Mouse (Mus musculus) NIH3T3 (cell line): ENCODE data around the gene Shroom3.

Source experiments
- DNase-seq: peaks from one replicate; pipeline ENCODE4 v3.0.0-alpha.2; 2012; ENCODE audit warnings: low read depth

The Shroom3 gene

DNA sequence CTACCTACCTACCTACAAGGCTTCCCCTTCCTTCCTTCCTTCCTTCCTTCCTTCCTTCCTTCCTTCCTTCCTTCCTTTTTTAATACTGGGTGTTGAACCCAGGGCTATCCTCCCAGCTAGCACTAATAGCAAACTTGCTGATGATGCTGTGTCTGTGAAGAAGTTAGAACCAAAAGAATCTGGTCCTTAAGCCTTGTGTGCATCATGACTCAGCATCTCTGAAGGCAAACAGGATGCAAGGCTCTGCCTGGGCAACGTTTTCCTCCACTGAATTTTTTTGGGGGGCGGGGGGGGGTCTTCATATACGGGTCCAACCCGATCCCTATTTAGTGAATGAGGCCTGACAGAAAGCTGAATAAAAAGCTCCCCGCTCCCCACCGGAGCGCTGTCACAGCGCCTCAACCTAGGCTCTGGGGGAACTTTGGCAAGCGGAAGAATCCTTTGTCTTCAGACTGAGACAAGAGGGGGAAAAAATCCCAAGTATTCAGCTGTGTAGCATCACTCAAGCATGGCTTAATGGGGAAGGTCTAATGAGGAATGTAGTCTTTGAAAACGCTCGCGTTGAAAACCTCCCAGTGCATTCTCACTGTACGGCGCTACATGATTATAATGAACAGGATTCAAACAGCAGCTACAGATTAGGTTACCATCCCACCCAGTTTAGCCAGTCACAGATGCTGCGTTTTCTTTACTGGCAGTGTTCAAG, 15.0 kb downstream of the Shroom3 start:
- no peak for DNase-seq

DNA sequence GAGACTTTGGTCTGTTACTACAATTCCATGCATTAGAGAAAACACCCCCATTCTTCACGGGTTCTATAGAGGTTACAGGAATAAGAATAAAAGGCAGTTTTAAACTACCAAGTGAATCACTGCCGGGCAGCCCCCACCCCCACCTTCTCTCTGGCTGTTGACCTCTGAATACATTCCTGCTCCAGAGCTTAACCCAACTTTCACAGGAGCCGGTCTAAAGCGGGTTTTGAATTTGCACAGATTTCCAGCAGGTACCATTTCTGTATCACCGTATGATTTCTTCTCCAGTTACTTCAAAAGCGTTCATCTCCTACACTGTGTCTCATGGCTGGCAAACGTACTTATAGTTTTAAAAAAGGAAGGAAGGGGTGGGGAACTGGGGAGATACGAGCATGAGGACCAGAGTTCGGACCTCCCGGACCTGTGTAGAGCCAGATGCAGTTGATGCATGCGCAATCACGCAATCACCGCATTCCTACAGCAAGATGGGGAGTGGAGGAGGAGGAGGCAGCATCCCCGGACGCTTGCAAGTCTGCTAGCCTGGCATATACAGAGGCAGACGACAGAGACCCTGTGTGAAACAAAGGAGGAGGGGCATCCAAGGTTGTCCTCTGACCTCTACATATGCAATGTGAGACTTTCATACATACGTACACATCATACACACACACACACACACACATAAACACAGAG, 15.7 kb downstream of the Shroom3 start:
- no peak for DNase-seq

DNA sequence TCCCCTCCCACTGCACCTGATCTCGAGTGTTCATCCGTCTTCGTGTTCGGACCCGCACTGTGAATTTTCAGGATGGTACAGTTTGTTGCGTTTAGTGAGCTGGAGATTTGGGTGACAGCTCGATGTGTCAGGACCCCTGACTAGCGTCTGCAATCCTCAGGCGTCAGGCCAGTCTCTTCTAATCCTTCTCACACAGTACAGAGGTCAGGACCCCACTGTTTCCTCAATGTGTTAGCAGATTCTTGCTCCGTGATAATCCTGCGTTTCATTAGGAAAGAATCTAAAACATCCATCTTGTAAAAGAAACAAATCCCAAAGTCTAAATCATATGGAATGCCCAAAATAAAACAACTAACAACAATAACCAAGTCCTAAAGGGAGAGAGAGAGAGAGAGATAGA, 18.5 kb downstream of the Shroom3 start:
- no peak for DNase-seq

DNA sequence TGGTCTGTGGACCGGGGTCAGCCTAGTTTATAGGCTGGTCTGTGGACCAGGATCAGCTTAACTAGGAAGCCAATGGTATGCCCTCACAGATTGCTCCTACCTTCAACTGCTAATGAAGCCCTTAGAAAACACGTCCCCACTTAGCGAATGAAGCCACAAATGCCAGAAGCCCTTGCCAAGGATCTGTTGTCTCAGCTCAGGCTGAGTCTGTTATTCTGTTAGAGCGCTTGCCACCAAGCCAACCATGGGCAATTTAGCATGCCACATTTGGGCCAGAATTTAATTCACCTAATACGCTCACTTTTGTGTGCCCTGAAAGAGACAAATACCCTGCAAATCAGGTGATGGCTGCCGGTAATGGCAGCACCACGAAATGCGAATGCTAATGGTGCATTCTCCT, 20.4 kb downstream of the Shroom3 start:
- DNase-seq: no peak

DNA sequence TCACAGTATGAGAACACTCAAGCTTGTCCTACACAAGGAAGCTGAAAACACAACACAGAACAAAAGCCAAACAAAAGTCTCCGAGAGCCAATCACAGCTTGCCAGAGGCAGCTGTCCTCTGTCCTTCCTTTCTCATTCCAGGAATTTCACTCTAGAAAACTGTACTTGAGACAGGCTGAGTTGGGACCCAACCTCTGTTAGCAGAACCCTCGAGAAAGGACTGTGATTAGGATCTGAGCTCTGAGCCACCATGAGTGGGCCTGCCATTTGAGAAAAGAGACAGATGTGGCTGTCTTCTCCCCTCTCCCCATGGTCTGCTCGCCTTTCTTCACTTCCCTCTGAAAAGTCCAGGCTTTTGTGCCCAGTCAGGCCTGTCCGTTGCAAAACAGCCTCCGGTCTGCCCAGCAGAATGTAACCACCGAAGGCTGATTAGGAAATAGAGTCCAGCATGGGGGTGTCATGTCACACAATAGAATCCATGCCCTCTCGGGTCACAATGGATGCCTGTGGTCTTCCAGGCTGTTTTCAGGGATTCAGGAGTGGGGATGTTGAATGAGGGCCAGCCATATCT, 24.8 kb downstream of the Shroom3 start:
- DNase-seq: no peak

DNA sequence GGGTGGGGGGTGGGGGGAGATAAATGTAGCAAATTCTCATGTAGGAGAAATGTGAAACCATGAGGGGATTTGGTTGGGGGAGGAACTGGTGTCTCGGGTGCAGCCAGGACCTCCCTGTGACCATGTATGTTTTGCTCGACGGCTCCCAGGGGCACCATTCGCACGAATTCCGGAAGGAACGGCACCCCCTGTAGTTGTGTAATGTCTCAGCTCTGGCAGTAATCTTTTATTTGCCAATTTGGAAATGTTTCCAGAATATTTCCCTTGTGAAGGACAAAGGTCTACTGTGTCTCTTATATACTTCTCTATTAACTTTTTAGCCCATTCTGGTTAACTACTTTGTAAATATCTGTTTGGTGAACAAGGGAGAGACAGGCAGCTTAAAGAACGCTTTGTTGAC, 27.5 kb downstream of the Shroom3 start:
- no peak for DNase-seq

DNA sequence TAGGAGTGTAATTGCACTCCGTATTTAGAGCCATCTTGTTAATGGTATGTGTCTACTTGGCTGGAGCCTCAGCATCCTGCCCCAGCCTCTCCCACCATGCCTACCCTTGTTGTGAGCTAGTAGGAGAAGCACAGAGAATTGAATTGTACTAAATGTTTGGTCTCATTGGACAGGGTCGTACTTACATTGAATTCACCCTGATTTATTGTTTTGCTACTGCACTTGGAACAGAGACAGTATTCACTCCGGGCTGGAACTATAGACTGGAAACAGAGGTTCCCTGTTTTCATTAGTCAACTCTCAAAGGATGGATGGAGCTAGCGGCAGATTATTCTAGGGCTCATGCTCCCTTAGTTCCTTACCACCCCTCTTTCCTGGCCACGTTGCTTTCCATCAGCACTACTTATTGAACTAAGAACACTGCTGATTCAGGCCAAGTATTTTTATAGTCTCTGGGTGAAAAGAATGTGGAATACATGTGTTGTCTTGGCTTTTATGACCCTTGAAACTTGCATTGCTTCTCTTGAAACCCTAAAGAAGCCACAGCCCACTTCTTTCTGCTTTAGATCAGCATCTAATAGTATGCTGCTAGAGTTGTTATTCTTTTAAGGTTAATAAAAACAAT, 28.5 kb downstream of the Shroom3 start:
- no peak for DNase-seq

DNA sequence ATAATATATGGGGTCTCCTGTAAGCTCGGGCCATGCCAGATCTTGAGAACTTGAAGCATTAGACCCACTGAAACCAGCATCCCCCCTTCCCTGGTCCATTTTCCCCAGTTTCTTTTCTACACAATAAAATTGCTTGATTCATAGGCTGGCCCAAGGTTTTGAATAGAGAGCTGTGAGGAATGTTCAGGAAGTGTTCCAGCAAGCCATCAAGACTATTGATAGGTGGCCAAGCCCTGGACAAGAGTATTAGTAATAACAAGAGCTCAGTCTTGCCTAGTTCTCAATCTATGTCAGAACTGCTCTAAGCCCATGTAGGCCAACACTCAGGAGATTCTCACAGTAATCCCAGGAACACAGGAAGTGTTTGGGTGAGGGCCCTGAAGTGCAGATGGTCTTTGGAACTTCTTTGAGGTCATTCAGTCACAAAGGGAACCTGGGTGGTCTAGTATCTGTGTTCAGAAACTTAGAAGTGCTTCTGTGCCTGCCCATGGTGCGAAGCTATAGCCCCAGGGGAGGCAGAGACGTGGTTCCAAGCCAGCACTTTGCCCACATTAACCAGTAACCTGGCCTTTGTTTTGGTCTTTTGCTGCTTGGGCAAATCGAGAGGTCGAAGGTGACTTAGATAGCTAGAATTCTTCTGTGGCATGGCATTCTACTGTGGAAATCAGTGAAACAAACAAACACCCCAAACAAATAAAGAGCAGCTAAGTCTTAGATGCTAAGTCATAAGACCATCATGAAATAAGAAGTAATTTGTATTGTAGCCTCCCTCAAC, 29.6 kb downstream of the Shroom3 start:
- DNase-seq: no peak

DNA sequence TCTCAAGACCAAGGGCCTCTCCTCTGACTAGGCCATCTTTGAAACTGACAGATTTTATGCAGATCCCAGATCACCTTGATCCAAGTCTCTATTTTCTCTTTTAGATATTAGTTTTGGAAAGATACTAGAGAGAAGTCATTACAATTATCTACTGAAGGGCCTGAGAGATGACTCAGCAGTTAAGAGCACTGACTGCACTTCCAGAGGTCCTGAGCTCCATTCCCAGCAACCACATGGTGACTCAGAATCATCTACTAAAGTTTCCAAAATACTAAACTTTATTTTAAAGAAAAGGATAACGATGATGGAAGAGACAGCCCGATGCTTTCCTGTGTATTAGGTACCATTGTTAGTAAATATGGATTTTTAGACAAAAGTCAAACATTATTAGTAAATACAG, 31.7 kb downstream of the Shroom3 start:
- DNase-seq: peak; percentile 46

DNA sequence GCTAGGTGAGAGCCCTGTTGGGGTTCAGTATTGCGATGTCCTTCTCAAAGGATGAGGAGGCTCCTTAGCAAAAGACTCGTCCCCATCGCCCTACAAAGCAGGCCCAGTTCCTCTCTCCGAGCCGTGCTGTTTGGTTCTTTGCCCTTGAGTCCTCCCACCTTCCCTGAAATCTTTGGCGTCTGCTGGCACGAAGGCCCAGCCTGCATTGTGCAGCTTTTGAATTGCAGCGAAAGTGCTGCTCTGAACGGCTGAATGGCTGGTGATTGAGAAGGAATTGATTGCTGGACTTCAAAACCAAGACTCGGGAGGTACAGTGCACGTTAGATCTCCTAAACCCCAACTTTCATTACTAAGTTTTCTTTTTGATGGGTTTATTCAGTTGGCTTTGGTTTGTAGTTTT, 32.1 kb downstream of the Shroom3 start:
- DNase-seq: no peak

DNA sequence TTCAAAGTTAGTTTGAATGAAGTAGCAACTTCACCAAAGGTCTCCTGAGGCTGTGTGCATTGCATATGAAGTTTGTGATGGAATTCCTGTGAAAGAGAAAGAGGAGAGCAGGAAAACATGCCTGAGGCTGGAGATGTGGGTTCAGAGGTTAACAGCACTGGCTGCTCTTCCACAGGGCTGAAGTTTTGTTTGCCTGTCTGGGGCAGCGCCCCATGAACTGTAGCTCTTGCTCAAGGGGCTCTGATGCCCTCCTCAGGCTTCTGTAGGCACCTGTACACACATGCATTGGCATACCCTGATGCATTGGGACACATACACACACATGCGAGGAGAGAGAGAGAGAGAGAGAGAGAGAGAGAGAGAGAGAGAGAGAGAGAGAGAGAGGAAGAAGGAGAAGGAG, 32.7 kb downstream of the Shroom3 start:
- DNase-seq: no peak

DNA sequence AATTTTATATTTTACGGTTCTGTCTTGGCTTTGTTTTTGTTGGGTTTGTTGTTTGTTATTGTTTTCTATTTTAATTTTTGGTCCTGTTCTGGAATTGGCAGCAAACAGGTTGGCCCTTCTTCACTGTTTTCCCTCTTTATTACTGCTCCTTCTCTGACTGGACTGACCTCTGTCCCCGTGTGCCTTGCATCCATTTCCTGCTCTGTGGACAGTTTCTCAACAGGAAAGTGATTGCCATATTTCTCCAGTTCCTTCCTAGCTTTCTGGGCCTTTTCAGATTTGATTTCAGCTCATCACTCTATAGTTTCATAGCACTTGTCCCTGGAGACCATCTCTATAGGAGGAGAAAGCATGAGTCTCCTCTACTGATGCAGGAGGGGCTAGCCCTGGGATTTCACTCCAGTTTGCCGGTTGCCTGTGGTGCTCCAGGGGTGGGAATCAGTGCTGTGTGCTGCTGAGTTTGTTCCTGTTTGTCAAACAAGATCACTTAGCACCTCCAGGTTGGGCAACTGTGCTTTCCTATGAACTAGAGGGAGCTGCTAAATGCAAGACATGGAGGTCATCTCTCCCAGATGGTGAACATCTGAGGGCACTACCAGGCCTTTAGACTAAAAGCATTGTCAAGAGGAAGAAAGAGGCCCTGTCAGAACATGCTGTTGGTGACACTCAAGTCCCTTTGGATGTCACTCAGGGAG, 34.6 kb downstream of the Shroom3 start:
- DNase-seq: no peak

DNA sequence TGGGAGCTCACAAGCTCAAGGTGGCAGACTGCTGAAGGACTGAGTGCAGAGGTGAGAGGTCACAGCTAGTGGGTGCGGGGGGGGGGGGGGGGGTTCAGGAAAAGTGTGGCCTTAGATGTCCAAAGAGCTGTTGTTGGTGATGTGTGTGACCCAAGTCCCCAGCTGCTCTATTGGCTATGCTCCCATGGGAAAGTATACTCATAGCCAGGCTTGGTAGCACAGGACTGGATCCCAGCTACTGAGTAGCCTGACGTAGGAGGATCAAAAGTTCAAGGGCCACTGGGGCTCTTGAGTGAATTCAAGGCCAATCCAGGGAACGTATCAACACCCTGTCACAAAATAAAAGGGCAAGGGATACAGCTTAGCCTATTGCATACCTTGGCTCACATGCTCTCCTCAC, 35.6 kb downstream of the Shroom3 start:
- no peak for DNase-seq

DNA sequence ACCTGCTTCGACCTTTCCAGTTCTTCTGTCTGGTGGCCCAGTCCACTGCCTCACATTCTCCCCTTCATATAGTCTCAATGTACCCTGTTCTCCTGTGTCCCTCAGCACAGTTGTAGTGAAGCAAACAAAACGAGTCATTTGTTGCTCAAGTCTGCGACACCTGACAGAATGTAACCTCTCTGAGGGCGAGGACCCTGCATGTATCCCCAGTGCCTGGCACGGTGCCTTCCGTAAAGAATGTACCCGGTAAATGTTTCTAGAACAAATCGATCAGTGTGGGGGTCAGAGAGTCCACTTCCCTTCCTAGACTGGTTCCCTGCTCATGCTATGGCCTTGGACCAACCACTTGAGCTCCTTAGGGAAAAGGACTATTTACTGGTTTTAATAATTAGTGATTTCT, 38.4 kb downstream of the Shroom3 start:
- no peak for DNase-seq

DNA sequence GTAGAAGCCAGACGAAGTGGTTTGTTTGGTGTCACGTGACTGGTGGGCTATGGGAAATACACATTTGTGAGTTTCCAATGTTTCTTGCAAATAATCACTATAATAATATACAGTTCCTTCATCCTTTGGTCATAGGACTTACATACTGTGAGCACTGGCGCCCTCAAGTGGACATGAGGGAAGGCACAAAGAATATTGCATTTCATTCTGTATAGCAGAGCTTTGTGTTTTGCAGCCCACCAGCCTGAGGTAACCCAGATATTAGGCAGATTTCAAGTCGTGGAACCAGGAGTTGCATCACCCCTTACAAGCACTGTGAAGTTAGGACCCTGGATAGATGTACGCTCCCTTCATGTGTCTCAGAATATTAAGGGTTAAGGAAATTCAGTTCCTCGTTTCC, 42.7 kb downstream of the Shroom3 start:
- peak; percentile 82 for DNase-seq

DNA sequence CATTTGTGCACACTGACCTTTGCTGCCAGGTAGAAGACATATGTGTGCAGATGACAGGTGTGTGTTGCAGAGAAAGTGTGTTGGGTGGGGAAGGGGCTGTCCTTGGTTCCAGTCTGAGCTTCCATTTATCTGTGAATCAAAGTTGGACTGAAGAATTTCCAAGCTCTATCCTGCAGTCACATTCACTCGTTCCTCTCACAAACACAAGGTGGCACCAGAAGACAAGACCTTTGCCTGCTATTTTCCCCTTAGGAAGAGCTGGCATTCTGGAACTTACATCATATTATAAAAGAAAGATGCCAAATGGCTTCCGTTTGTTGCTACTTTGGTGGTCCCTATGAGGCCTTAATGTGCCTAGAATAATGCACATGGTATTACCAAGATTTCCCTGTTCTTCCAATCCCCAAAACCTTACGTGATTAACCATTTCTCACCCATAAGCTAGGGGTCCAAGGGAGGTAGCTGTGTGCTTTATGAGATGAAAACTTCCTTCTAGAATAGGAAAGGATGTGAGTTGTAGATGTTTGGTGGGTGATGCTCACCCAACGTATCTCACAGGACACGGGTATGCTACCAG, 45.1 kb downstream of the Shroom3 start:
- DNase-seq: peak; percentile 73

DNA sequence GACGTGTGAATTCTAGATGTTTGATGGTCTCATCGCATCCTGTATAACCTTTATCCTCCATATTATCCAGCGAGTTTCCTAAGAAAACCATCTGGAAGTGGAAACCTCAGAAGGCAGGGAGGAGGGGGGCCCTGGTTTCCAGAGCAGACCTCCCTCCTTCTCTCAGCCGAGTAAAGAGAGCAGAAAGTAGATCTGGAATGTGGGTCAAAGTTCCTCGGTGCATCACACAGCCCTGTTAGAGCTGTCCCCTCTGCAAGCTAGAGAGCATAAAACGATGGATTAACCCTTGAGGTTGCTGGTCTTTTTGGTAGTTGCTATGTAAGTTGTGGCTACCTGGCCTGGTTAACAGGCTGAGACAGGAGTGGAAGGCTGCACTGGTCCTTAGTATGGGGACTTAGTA, 46.0 kb downstream of the Shroom3 start:
- DNase-seq: no peak

DNA sequence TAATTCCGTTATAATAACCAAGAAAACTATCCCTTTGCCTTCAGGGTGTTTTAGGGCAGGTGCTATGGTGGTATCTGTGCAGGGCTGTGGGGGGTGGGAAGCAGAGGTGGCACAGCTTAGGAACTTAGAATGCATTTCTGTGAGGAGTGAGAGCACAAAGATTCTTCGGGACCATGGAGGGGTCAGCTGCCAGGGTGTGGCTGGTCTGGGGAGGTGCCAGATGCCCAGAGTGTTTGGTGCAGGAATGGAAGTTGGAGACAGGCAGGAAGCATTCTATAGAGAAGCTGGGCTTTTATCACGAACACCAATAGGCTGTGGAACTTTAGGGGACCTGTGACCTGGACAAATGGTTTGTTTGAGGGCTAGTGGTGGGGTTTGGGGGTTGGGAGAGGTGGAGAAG, 58.6 kb downstream of the Shroom3 start:
- DNase-seq: no peak

DNA sequence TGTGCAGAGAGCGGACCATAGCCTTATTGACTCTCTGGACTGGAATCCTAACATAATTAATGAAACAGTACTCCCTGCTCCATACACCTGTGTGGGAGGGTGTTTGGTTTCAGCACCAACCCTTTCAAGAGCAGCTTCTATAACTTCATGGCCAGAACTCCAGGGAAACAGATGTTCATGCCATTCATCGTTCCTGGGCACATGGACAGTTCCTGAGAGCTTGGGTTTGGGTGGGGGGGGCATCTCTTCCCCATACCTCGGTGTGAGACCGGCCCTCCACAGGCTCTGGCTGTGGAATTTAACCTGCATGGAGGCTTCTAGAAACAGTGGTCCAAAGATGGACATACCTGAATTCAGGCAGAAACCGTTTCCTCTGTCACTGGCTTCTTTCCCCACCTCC, 59.5 kb downstream of the Shroom3 start:
- no peak for DNase-seq

DNA sequence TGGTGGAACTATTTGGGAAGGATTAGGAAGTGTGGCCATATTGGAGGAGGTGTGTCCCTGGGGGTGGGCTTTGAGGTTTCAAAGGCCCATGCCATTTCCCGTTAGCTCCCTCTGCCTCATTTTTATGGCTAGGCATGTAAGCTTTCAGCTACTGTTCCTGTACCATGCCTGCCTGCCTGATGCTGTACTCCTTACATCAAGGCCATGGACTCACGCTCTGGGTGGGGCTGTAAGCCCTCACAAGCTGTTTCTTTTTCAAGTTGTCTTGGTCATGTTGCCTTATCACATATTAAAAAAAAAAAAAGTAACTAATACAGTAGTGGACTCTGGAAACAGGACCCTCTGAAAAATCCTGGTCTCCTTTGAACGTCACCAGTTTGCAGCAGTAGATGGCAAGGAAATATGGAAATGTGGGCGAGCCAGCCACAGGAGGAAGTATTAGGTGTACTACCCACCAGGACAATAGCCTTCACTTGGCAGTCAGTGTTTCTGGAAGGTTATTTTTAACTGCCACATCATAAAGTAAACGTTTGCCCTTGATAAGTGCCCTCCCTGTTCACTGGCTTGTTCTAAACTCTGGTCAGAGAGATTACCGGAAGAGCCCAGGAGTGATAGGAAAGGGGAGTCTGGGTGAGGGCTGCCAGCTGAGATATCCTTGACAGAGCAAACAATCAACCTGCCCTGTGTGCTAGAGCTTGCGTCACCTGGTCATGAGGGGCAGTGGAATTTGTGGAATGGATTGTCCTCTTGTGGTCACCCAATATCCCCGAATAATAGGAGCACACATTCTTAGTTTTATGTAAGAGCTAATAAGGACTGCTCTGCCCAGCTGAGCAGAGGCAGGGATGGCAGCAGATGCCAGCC, 62.4 kb downstream of the Shroom3 start:
- DNase-seq: no peak
